Mouse (Mus musculus): ENCODE data around the gene Psip1.

GRCm38 (mm10) chr4:83509600-83509999, 23.3 kb upstream of the Psip1 start:
- no peak for TF ChIP-seq CTCF (IDR thresholded peaks at IDR 0.05; ENCODE audit: insufficient read depth, low read depth, low read length)
- no peak for TF ChIP-seq POLR2A (IDR thresholded peaks at IDR 0.05; ENCODE audit: insufficient read depth, low read depth, low read length)

All from olfactory bulb, adult 2 months (tissue).